Mouse (Mus musculus) CD8-positive naive resting alpha-beta T cell, adult 57 days (primary cell): ENCODE data around the gene Kcmf1. TPM values are rescaled to one million over a fixed set of nuclear protein-coding genes. Genes with fewer than 3 reads are reported as not detected.

ENCODE experiments used
- total RNA-seq: library from RNA; stranded (reverse); gene quantifications from one replicate; pipeline ENCODE4 v1.2.4, GENCODE M21; 2023

The Kcmf1 gene
- total RNA-seq, result 48.9 TPM

GRCm38 (mm10) chr6:72899781-72900681 is at the start of gene Kcmf1:
TSS of gene Kcmf1 (minus strand) at chr6:72899979.

Other genes starting within 250 kb of the Kcmf1 start
- 2.5 TPM for gene Tcf7l1, start 110.7 kb downstream of the Kcmf1 start, total RNA-seq
- 4,067 TPM for gene Tmsb10, start 58.8 kb upstream of the Kcmf1 start, total RNA-seq